Mouse (Mus musculus) Patski (cell line): ENCODE data around the gene Phb. TPM values are rescaled to one million over a fixed set of nuclear protein-coding genes. Genes with fewer than 3 reads are reported as not detected.

Source experiments
- ATAC-seq: fragments of 100-300 bp; one replicate; pipeline ENCODE4 v1.8.0; 2021
- CTCF ChIA-PET: fragments of 350-600 bp; sonication (Branson Sonifier 250); formaldehyde crosslinking; loops from one replicate; lab custom pipeline; 2022; ENCODE audit warnings: inconsistent platforms; lab: Charles Lee
- POLR2A ChIA-PET: fragments of 350-600 bp; sonication (Branson Sonifier 250); formaldehyde crosslinking; loops from one replicate; lab custom pipeline; 2022; ENCODE audit warnings: antibody characterized with exemption, inconsistent platforms; lab: Charles Lee
- DNase-seq: peaks from one replicate; pipeline ENCODE4 v3.0.0-alpha.2; 2011; ENCODE audit warnings: low read depth, low spot score
- H3K27me3 ChIP-seq: fragments of 371-371 bp; one replicate; pipeline ENCODE4 v1.5.1; 2021
- CTCF ChIP-seq: fragments of 100-300 bp; IDR thresholded peaks from one replicate; pipeline ENCODE4 v1.5.1; 2021
- in situ Hi-C: fragments of 300-500 bp; cut with MboI; formaldehyde crosslinking; loops from 3 replicates; pipeline ENCODE4 v1.11.1; 2018; ENCODE audit warnings: low pct_unique_long_range_greater_than_20kb, mixed read lengths
- polyA plus RNA-seq: library from polyadenylated mRNA; unstranded; gene quantifications from one replicate; pipeline ENCODE4 v1.2.3, GENCODE M21; 2021

Gene Phb
- polyA plus RNA-seq, 1 experiment from 2014 or later: 158 TPM

- POLR2A ChIA-PET: interaction anchor here (1.4 kb wide), 1 partner anchor 11 kb away, joined by 4 read pairs; no protein-coding TSS in a partner anchor
- H3K27me3 ChIP-seq: peaks cover 6% of the 10 kb centered on the region
- TF ChIP-seq CTCF: no peak
- CTCF ChIA-PET: no interaction called here
- in situ Hi-C loops: no loop called here
- no peak for DNase-seq
- ATAC-seq: no peak
Measured at GRCm38 (mm10) chr11:95704970-95705330, 38.2 kb downstream of the Phb start.

GRCm38 (mm10) chr11:95709534-95710040 is 42.8 kb downstream of the Phb start:
- CTCF ChIA-PET: no interaction called here
- TF ChIP-seq CTCF: no peak
- no peak for DNase-seq
- peaks cover 3% of the 10 kb centered on the region for H3K27me3 ChIP-seq
- POLR2A ChIA-PET: no interaction called here
- in situ Hi-C loops: no loop called here
- no peak for ATAC-seq

- ATAC-seq (no peak), DNase-seq (no peak)
- H3K27me3 ChIP-seq: no peaks in the 10 kb centered on the region
- in situ Hi-C loops: no loop called here
- TF ChIP-seq CTCF: no peak
- ChIA-PET POLR2A (no interaction called here), CTCF (interaction anchor here (1.1 to 1.9 kb wide), 2 partner anchors 17 to 41 kb away, joined by 3 to 8 read pairs; no protein-coding TSS in a partner anchor)
Measured at GRCm38 (mm10) chr11:95710478-95710877, 43.7 kb downstream of the Phb start.

GRCm38 (mm10) chr11:95712085-95712562 is 45.4 kb downstream of the Phb start:
- no peak for TF ChIP-seq CTCF
- in situ Hi-C loops: no loop called here
- CTCF ChIA-PET: interaction anchor here (1.2 to 1.9 kb wide), 2 partner anchors 14 to 39 kb away, joined by 3 to 8 read pairs; no protein-coding TSS in a partner anchor
- H3K27me3 ChIP-seq: no peaks in the 10 kb centered on the region
- POLR2A ChIA-PET: interaction anchor here (1.4 kb wide), 1 partner anchor 10 kb away, joined by 3 read pairs; no protein-coding TSS in a partner anchor
- ATAC-seq (no peak), DNase-seq (peak; percentile 28)

GRCm38 (mm10) chr11:95712563-95713224 is 45.9 kb downstream of the Phb start, which contains the start of gene Zfp652:
Gene Zfp652, plus strand, starts transcription at chr11:95712673.
- H3K27me3 ChIP-seq: no peaks in the 10 kb centered on the region
- ChIA-PET POLR2A (interaction anchor here (0.9 kb wide), 1 partner anchor 22 kb away, joined by 4 read pairs; no protein-coding TSS in a partner anchor), CTCF (interaction anchor here (0.9 kb wide), 1 partner anchor 15 kb away, joined by 3 read pairs; no protein-coding TSS in a partner anchor)
- DNase-seq (peak; percentile 48), ATAC-seq (peak; percentile 86)
- in situ Hi-C loops: no loop called here
- no peak for TF ChIP-seq CTCF

- DNase-seq: no peak
- TF ChIP-seq CTCF: no peak
- peak; percentile 37 for ATAC-seq
- in situ Hi-C loops: no loop called here
- H3K27me3 ChIP-seq: no peaks in the 10 kb centered on the region
- ChIA-PET POLR2A (interaction anchor here (0.9 to 1.2 kb wide), 2 partner anchors 13 to 23 kb away, joined by 3 to 4 read pairs; no protein-coding TSS in a partner anchor), CTCF (interaction anchor here (0.9 kb wide), 1 partner anchor 15 kb away, joined by 3 read pairs; no protein-coding TSS in a partner anchor)
Measured at GRCm38 (mm10) chr11:95713225-95713810, 46.6 kb downstream of the Phb start.

- ChIA-PET POLR2A (interaction anchor here (0.7 to 1.2 kb wide), 3 partner anchors 9 to 23 kb away, joined by 3 to 4 read pairs (median 3); no protein-coding TSS in a partner anchor), CTCF (interaction anchor here (0.9 kb wide), 1 partner anchor 14 kb away, joined by 3 read pairs; no protein-coding TSS in a partner anchor)
- DNase-seq (no peak), ATAC-seq (no peak)
- no peak for TF ChIP-seq CTCF
- H3K27me3 ChIP-seq: no peaks in the 10 kb centered on the region
- in situ Hi-C loops: no loop called here
Measured at GRCm38 (mm10) chr11:95713811-95714241, 47.1 kb downstream of the Phb start.

GRCm38 (mm10) chr11:95714411-95714810 is 47.7 kb downstream of the Phb start:
- DNase-seq (no peak), ATAC-seq (no peak)
- in situ Hi-C loops: no loop called here
- CTCF ChIA-PET: interaction anchor here (1.3 kb wide), 1 partner anchor 36 kb away, joined by 4 read pairs; no protein-coding TSS in a partner anchor
- H3K27me3 ChIP-seq: no peaks in the 10 kb centered on the region
- POLR2A ChIA-PET: interaction anchor here (0.7 to 1.2 kb wide), 2 partner anchors 9 to 12 kb away, joined by 3 read pairs; no protein-coding TSS in a partner anchor
- TF ChIP-seq CTCF: no peak

- DNase-seq (no peak), ATAC-seq (no peak)
- no peak for TF ChIP-seq CTCF
- ChIA-PET POLR2A (interaction anchor here (0.7 kb wide), 1 partner anchor 332 kb away, joined by 3 read pairs; the partner anchor contains the start of gene Slc35b1), CTCF (interaction anchor here (0.9 kb wide), 1 partner anchor 27 kb away, joined by 3 read pairs; no protein-coding TSS in a partner anchor)
- in situ Hi-C loops: no loop called here
- no peaks in the 10 kb centered on the region for H3K27me3 ChIP-seq
Measured at GRCm38 (mm10) chr11:95716136-95716535, 49.4 kb downstream of the Phb start.

- ChIA-PET CTCF (no interaction called here), POLR2A (interaction anchor here (0.6 to 0.9 kb wide), 2 partner anchors 17 to 282 kb away, joined by 4 to 6 read pairs; no protein-coding TSS in a partner anchor)
- in situ Hi-C loops: no loop called here
- DNase-seq (no peak), ATAC-seq (no peak)
- no peaks in the 10 kb centered on the region for H3K27me3 ChIP-seq
- TF ChIP-seq CTCF: no peak
Measured at GRCm38 (mm10) chr11:95719356-95719755, 52.6 kb downstream of the Phb start.
